Mouse (Mus musculus): ENCODE results near the gene Commd2.
A peak's percentile ranks its signal among the peaks of the same experiment; 100 is the strongest.

Commd2 gene

GRCm38 (mm10) chr3:57651231-57651864, at the start of gene Commd2:
Gene Commd2, minus strand, starts transcription at chr3:57651715.
- DNase-seq = peak; percentile 82

- DNase-seq = no peak
These were observed 45.3 kb upstream of the Commd2 start for GRCm38 (mm10) chr3:57696779-57697178.

GRCm38 (mm10) chr3:57696249-57696648, 44.7 kb upstream of the Commd2 start:
- no peak for DNase-seq

- peak; percentile 65 for DNase-seq
These were observed 41.2 kb upstream of the Commd2 start, which contains the start of gene Ankub1 for GRCm38 (mm10) chr3:57692719-57693118. Gene Ankub1, minus strand, starts transcription at chr3:57692799.

- no peak for DNase-seq
These were observed 40.3 kb upstream of the Commd2 start for GRCm38 (mm10) chr3:57691772-57692171.

GRCm38 (mm10) chr3:57677786-57678185, 26.3 kb upstream of the Commd2 start:
- peak; percentile 87 for DNase-seq

GRCm38 (mm10) chr3:57674075-57674474, 22.6 kb upstream of the Commd2 start:
- DNase-seq = no peak

- peak; percentile 38 for DNase-seq
These were observed 22.1 kb upstream of the Commd2 start for GRCm38 (mm10) chr3:57673586-57673985.

GRCm38 (mm10) chr3:57667054-57667723, 15.7 kb upstream of the Commd2 start:
- peak; percentile 85 for DNase-seq

- DNase-seq = no peak
These were observed 14.4 kb upstream of the Commd2 start for GRCm38 (mm10) chr3:57665880-57666279.

- no peak for DNase-seq
These were observed 13.2 kb upstream of the Commd2 start for GRCm38 (mm10) chr3:57664682-57665081.

GRCm38 (mm10) chr3:57663731-57664130, 12.2 kb upstream of the Commd2 start:
- DNase-seq = no peak

- DNase-seq = no peak
These were observed 7.1 kb upstream of the Commd2 start for GRCm38 (mm10) chr3:57658608-57659007.

- no peak for DNase-seq
These were observed 2.1 kb upstream of the Commd2 start for GRCm38 (mm10) chr3:57653646-57654045.

GRCm38 (mm10) chr3:57652485-57652884, 970 bp upstream of the Commd2 start:
- no peak for DNase-seq

- no peak for DNase-seq
These were observed 347 bp upstream of the Commd2 start for GRCm38 (mm10) chr3:57651865-57652259.

- DNase-seq = no peak
These were observed 8.3 kb downstream of the Commd2 start for GRCm38 (mm10) chr3:57643191-57643590.

GRCm38 (mm10) chr3:57637596-57637995, 13.9 kb downstream of the Commd2 start:
- no peak for DNase-seq

GRCm38 (mm10) chr3:57634763-57635487, 16.6 kb downstream of the Commd2 start:
- peak; percentile 43 for DNase-seq

GRCm38 (mm10) chr3:57626954-57627513, 24.5 kb downstream of the Commd2 start:
- DNase-seq = no peak

- peak; percentile 54 for DNase-seq
These were observed 26.1 kb downstream of the Commd2 start for GRCm38 (mm10) chr3:57625275-57625997.

- DNase-seq = no peak
These were observed 31.8 kb downstream of the Commd2 start for GRCm38 (mm10) chr3:57619718-57620117.

GRCm38 (mm10) chr3:57615652-57616051, 35.9 kb downstream of the Commd2 start:
- no peak for DNase-seq

Measured in layer of hippocampus, adult 9-11 months (tissue).